Mouse (Mus musculus) cerebellum, postnatal 14 days (tissue): ENCODE results near the gene Glycam1.
A peak's percentile ranks its signal among the peaks of the same experiment; 100 is the strongest.

Experiments
- DNase-seq, 2 experiments: peaks; one replicate each; pipeline ENCODE4 v3.0.0; 2021; ENCODE audit warnings: mixed read lengths in 2 of 2

Glycam1 gene

GRCm38 (mm10) chr15:103518600-103519385, 46.1 kb downstream of the Glycam1 start:
- DNase-seq, result peak; percentile 86 to 88

GRCm38 (mm10) chr15:103514914-103515313, 50.0 kb downstream of the Glycam1 start:
- DNase-seq, result no peak

GRCm38 (mm10) chr15:103514119-103514518, 50.8 kb downstream of the Glycam1 start:
- DNase-seq, result peak; percentile 92 to 95

GRCm38 (mm10) chr15:103513621-103514031, 51.3 kb downstream of the Glycam1 start:
- DNase-seq, result peak; percentile 57 to 60
